Mouse (Mus musculus) ES-Bruce4 (cell line): ENCODE results near the gene Emd.
A peak's percentile ranks its signal among the peaks of the same experiment; 100 is the strongest.

Experiments used
- CTCF ChIP-seq: IDR thresholded peaks from one replicate; pipeline ENCODE4 v1.8.1; 2011; ENCODE audit warnings: low read depth, low read length
- EP300 ChIP-seq: IDR thresholded peaks from 2 replicates; pipeline ENCODE4 v1.6.1; 2011; ENCODE audit warnings: low read depth, low read length; ENCODE audit not compliant: insufficient read depth
- POLR2A ChIP-seq: IDR thresholded peaks from one replicate; pipeline ENCODE4 v1.8.1; 2011; ENCODE audit warnings: low read length; ENCODE audit not compliant: insufficient read depth

DNA sequence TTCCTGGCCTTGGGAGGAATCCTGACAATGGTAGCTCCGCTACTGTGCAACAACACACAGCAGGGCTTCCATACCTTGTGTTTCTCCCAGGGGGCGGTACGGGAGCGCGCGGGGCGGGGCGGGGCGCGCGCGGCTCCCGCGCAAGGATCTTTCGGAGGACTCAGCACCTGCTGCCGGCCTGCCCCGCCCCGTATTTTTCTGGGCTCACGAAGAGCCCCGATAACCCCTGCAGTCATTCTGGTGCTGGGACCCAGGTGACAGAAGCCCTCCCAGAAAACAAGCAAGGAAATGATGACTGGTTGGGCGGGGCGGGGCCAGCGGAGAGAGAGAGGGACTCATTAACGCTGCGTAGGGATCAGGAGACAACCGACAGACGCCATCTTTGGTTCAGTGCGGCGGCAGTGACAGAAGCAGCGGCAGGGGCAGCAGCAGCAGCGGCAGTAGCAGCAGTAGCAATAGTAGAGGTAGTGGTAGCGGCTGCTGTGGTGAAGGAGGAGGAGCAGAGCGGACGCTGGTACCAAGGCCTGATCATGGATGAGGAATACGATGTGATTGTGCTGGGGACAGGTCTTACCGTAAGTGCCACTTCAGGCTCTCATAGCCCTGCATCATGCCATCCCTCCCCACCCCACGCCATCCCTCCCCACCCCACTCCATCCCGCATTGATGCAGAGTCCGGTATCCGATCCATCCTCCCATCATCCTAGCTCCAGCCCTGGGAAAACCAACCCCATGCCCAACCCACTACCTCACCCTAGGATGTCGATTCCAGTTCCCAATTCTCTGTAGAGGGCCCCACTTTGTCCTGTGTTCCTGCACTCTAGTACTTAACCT lies 50.6 kb downstream of the Emd start, which contains the start of gene Gdi1:
- TF ChIP-seq POLR2A (peak; percentile 75), CTCF (no peak), EP300 (0 out of 2 replicates have a peak, but pooled peaks have one; percentile 31)
